Mouse (Mus musculus) embryo, embryonic 11.5 days (tissue): Measurements from ENCODE around the gene Nup160.

Experiments
- DNase-seq: peaks from one replicate; pipeline ENCODE4 v3.0.0-alpha.2; 2012; ENCODE audit warnings: low read depth, low spot score

Gene Nup160

DNA sequence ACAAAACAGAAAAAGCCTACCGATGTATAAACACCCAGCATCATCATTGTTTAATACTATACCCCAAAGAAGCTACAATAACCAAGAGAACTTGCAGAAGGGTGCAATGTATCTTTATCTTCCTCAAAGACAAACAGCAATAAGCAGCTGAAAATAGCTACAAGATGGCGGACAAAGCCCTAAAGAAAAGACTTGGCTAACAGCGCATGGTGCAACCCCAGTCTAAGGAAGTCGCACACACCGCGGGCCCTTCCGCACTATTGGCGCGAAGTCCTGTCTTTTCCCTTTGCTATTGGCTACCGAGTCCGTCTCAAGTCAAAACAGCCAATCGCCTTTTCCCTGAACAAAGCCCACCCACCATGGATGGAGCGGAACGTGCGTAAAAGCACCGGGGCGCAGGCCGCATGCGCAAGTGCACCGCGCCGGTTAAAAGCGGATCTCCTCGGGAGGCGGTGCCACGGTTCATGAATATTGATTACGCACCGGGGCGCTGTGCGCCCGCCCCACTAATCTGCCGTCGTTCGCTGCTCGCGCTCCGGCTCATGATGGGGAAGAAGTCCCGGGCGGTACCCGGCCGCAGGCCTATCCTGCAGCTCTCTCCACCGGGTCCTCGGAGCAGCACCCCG is 68.2 kb downstream of the Nup160 start, which contains the start of gene Fnbp4:
Gene Fnbp4 (plus strand): TSS at position 318 of the 626 bp plus-strand sequence.
- peak; percentile 97 for DNase-seq

GRCm38 (mm10) chr2:90745740-90746537 is 68.9 kb downstream of the Nup160 start:
- peak; percentile 38 for DNase-seq

GRCm38 (mm10) chr2:90746538-90746865 is 69.5 kb downstream of the Nup160 start:
- no peak for DNase-seq

GRCm38 (mm10) chr2:90747131-90747530 is 70.1 kb downstream of the Nup160 start:
- DNase-seq = no peak

GRCm38 (mm10) chr2:90749676-90750459 is 72.9 kb downstream of the Nup160 start:
- DNase-seq = no peak

GRCm38 (mm10) chr2:90753565-90753964 is 76.5 kb downstream of the Nup160 start:
- no peak for DNase-seq

DNA sequence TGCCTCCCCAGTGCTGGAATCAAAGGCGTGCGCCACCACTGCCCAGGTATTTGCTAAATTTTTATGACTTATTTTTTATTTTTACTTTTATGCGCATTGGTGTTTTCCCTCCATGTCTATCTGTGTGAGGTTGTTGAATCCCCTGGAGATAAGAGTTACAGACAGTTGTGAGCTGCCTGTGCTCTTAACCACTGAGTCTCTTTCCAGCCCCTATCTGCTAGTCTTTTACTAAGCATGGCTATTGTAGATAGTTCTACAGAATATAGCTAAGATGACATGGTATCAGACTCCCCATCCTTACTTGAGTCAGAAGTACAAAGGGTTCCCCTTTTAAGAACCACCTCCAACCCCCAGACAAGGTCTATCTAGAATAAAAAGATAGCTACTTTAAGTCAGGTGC is 77.2 kb downstream of the Nup160 start:
- no peak for DNase-seq

- DNase-seq = no peak
Observed at GRCm38 (mm10) chr2:90765123-90765522, 88.1 kb downstream of the Nup160 start.

- DNase-seq = no peak
Observed at GRCm38 (mm10) chr2:90781323-90781722, 104.3 kb downstream of the Nup160 start.

DNA sequence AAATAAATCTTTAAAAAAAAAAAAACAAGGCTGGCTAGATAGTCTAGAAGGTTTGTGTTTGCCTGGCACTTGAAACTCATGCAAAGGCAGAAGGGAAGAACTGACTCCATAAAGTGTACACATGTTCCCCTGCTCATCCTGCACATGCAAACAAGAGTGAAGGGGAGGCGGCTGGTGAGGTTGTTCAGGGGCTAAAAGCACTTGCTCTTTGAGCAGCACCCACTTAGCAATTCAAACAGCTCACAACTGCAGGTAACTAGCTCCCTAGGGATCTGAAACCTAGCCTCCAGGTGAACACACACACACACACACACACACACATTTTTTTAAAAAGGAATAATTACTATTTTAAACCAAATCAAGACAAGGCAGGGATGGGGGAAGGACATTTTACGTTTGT is 104.9 kb downstream of the Nup160 start:
- DNase-seq = no peak

DNA sequence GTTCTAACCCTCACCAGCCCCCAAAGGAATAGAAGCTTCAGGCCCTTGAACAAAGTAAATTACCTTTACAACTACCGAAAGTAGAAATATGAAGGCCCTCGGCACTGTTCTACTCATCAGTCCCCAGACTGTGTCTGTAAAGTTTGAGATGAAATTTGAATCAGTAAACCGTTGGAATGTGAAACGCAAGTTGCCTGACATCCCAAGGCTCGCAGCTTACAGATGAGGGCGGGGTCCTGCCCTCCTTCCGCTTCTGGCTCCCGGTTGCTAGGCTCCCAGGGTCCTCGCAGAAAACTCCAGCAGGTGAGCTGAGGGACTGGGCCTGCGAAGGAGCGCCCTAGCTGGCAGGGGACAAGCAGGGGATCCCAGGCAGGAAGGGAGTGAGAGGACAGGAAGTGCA is 105.4 kb downstream of the Nup160 start, which contains the start of gene Agbl2:
Gene Agbl2 (plus strand): TSS at position 270 of the 400 bp plus-strand sequence.
- no peak for DNase-seq

- no peak for DNase-seq
Observed at GRCm38 (mm10) chr2:90782901-90783486, 106.0 kb downstream of the Nup160 start.
